Mouse (Mus musculus) gonadal fat pad, adult 2 months (tissue): Measurements from ENCODE around the gene Hmmr. TPM values are rescaled to one million over a fixed set of nuclear protein-coding genes. Genes with fewer than 3 reads are reported as not detected.

Experiments
- DNase-seq: peaks from one replicate; pipeline ENCODE4 v3.0.0-alpha.2; 2012; ENCODE audit warnings: low read depth
- polyA plus RNA-seq: library from polyadenylated mRNA; depleted of rRNA; stranded (reverse); fragments of >200 nt; gene quantifications from 2 replicates; pipeline ENCODE4 v1.2.3, GENCODE M21; 2012; rRNA removed

The Hmmr gene
- polyA plus RNA-seq, 1 experiment = 0.92 TPM

GRCm38 (mm10) chr11:40694311-40695087, 38.7 kb downstream of the Hmmr start:
- DNase-seq = no peak

GRCm38 (mm10) chr11:40693366-40693951, 39.8 kb downstream of the Hmmr start:
- DNase-seq = peak; percentile 77

- no peak for DNase-seq
Measured at GRCm38 (mm10) chr11:40692511-40693365, 40.5 kb downstream of the Hmmr start.

GRCm38 (mm10) chr11:40692101-40692509, 41.1 kb downstream of the Hmmr start:
- DNase-seq = no peak

- DNase-seq = no peak
Measured at GRCm38 (mm10) chr11:40690444-40691127, 42.6 kb downstream of the Hmmr start.

- DNase-seq = no peak
Measured at GRCm38 (mm10) chr11:40683295-40683694, 49.9 kb downstream of the Hmmr start.

- no peak for DNase-seq
Measured at GRCm38 (mm10) chr11:40682456-40682855, 50.8 kb downstream of the Hmmr start.

GRCm38 (mm10) chr11:40677169-40677568, 56.1 kb downstream of the Hmmr start:
- DNase-seq = no peak

GRCm38 (mm10) chr11:40675014-40675730, 58.0 kb downstream of the Hmmr start:
- no peak for DNase-seq

Other genes with a start within 250 kb of the Hmmr start
- 45.9 and 49.4 TPM in 2 replicates for gene Mat2b, start 38.2 kb downstream of the Hmmr start, polyA plus RNA-seq
- gene Nudcd2, start 245 bp upstream of the Hmmr start, polyA plus RNA-seq = 11.1 and 13.3 TPM in 2 replicates
- gene Ccng1, start 21.9 kb upstream of the Hmmr start, polyA plus RNA-seq = 22.1 and 27.4 TPM in 2 replicates